Mouse (Mus musculus): ENCODE measurements around the gene Ubtd1. TPM values are rescaled to one million over a fixed set of nuclear protein-coding genes. Genes with fewer than 3 reads are reported as not detected.

The Ubtd1 gene
- polyA plus RNA-seq, 1 experiment from 2014 or later, result 8.0 TPM

DNA sequence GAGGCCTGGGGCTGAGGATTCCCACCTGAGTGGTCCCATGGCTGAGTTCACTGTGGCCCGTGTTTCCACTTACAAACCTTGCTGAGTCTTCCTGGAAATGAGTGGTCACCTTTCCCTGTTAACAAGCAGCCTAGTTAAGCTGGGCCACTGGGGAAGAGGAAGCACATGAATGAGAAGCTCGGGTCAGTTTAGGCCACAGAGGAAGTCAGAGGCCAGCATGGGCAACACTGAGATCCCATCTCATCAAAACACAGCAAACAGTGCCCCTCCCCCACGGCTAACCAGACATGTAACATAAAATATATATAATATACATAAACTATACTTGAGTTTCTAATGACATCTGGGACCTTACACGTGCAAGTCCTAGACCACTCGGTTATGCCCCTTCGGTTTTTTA, 8.2 kb downstream of the Ubtd1 start:
- H3K4me2 ChIP-seq (ENCODE audit: low read length), result no peak overlapping the region
- no peak overlapping the region for H3K9ac ChIP-seq (replicated peaks; ENCODE audit: low read depth, low read length)
- H3K27me3 ChIP-seq (replicated peaks; ENCODE audit: control insufficient read depth, insufficient read depth, low read length), result no peaks in the 10 kb centered on the region
- H3K9me3 ChIP-seq (ENCODE audit: control insufficient read depth, low read length), result no peaks in the 10 kb centered on the region
- H3K36me3 ChIP-seq (ENCODE audit: control insufficient read depth, insufficient read depth), result no peaks in the 10 kb centered on the region
- no peak overlapping the region for H3K4me3 ChIP-seq (replicated peaks; ENCODE audit: low read length)
- WGBS, result 81% methylated on average over 6 of the region's 6 CpGs
- H3K27ac ChIP-seq (ENCODE audit: low read length), result no peak overlapping the region
- no peak for ATAC-seq
- peaks cover 16% of the 10 kb centered on the region; the same call in 1 of the 2 replicates for H3K4me1 ChIP-seq (replicated peaks; ENCODE audit: control insufficient read depth, insufficient read depth, low read length)

DNA sequence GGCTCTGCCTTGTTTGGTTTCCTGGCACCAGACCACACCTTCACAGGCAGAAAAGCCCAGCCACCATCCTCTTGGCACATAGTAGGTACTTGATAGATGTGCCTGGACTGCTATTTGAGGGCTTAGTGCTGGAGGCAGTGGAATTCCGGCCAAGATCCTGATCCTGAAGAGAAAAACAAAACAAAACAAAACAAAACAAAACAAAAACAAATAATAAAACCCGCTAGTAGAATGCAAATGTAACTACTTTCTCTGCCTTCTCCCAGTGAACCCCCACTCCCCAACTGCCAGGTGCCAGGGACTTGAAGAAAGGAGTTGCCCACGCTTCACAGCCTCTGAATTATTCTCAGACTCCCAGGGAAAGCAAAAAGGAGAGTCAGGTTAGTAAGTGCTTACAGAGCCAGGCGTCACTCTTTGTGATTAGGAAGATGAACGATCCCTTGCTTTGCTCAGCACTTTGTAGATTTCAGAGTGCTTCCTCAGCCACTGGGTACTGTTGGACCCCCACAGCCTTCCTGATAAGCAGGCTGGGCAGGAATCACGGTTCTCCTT, 10.4 kb downstream of the Ubtd1 start:
- H3K4me1 ChIP-seq (replicated peaks; ENCODE audit: control insufficient read depth, insufficient read depth, low read length), result peaks cover 16% of the 10 kb centered on the region; the same call in 1 of the 2 replicates
- ATAC-seq, result no peak
- no peak overlapping the region for H3K9ac ChIP-seq (replicated peaks; ENCODE audit: low read depth, low read length)
- no peak overlapping the region for H3K4me2 ChIP-seq (ENCODE audit: low read length)
- 22% methylated on average over 6 of the region's 6 CpGs for WGBS
- no peaks in the 10 kb centered on the region for H3K9me3 ChIP-seq (ENCODE audit: control insufficient read depth, low read length)
- H3K36me3 ChIP-seq (ENCODE audit: control insufficient read depth, insufficient read depth), result no peaks in the 10 kb centered on the region
- no peaks in the 10 kb centered on the region for H3K27me3 ChIP-seq (replicated peaks; ENCODE audit: control insufficient read depth, insufficient read depth, low read length)
- H3K27ac ChIP-seq (ENCODE audit: low read length), result no peak overlapping the region
- H3K4me3 ChIP-seq (replicated peaks; ENCODE audit: low read length), result no peak overlapping the region

DNA sequence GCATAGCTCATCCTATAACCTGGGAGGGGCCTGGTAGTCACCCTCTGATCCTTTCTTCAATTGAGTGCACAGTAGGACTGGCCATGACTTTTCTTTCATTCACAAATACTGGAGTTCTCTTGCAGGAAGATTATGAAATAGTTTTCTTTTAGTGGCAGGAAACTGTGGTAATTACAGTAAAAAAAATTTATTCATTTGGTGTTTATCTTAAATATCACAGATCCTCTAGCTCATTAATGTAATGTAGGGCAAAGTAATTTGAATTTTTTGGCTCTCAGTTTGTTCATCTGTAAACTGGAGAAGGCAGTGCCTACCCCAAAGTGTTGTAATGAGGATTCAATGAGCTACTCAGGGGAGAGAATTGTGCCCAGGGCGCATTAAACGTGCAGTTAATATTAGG, 11.4 kb downstream of the Ubtd1 start:
- no peak overlapping the region for H3K9ac ChIP-seq (replicated peaks; ENCODE audit: low read depth, low read length)
- no peaks in the 10 kb centered on the region for H3K9me3 ChIP-seq (ENCODE audit: control insufficient read depth, low read length)
- no peak overlapping the region for H3K4me2 ChIP-seq (ENCODE audit: low read length)
- H3K36me3 ChIP-seq (ENCODE audit: control insufficient read depth, insufficient read depth), result no peaks in the 10 kb centered on the region
- 59% methylated on average over 2 of the region's 2 CpGs for WGBS
- H3K4me3 ChIP-seq (replicated peaks; ENCODE audit: low read length), result no peak overlapping the region
- no peak overlapping the region for H3K27ac ChIP-seq (ENCODE audit: low read length)
- no peak for ATAC-seq
- H3K4me1 ChIP-seq (replicated peaks; ENCODE audit: control insufficient read depth, insufficient read depth, low read length), result peaks cover 16% of the 10 kb centered on the region; the same call in 1 of the 2 replicates
- H3K27me3 ChIP-seq (replicated peaks; ENCODE audit: control insufficient read depth, insufficient read depth, low read length), result no peaks in the 10 kb centered on the region

DNA sequence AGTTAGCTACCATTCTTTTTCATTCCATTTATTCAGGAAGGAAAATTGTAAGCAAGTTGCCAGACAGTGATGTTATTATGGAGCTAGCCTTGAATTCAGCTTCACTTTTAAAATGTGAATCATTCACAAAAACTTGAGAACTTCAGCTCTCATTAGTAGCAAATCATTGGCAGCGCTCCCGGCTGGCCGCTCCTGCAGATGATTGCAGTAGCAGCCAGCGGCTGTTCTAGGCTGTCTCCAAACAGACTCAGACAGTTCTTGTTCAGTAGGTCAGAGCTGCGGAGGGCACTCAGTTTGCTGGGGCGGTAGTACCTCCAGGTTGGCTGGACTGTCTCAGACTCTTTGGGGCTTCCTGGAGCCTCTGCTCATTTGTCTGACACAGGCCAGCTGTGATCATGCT, 11.9 kb downstream of the Ubtd1 start:
- Histone ChIP-seq H3K4me3 (replicated peaks; ENCODE audit: low read length) (no peak overlapping the region), H3K4me2 (ENCODE audit: low read length) (no peak overlapping the region), H3K27ac (ENCODE audit: low read length) (no peak overlapping the region), H3K27me3 (replicated peaks; ENCODE audit: control insufficient read depth, insufficient read depth, low read length) (no peaks in the 10 kb centered on the region), H3K4me1 (replicated peaks; ENCODE audit: control insufficient read depth, insufficient read depth, low read length) (peaks cover 16% of the 10 kb centered on the region; the same call in 1 of the 2 replicates), H3K9me3 (ENCODE audit: control insufficient read depth, low read length) (no peaks in the 10 kb centered on the region), H3K36me3 (ENCODE audit: control insufficient read depth, insufficient read depth) (no peaks in the 10 kb centered on the region), H3K9ac (replicated peaks; ENCODE audit: low read depth, low read length) (no peak overlapping the region)
- 37% methylated on average over 6 of the region's 6 CpGs for WGBS
- no peak for ATAC-seq

DNA sequence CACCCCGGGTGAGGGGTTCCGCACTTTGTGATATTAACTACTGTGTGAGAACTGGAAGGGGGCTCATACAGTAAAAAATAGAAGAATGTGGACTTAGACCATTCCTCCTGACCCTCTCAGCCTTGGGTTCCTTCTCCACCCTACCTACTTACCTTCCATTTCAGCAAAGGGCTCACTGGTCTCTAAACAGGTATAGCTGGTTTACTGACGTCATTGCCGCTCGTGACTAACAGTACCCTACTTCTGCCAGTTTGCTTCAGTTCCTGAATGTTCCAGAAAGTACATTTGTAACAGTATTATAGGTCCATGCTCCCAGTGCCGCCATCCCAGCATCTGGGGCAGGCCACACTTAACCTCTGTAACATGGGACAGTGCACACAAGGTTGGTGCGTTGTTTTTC, 12.5 kb downstream of the Ubtd1 start:
- H3K4me2 ChIP-seq (ENCODE audit: low read length), result no peak overlapping the region
- no peak overlapping the region for H3K27ac ChIP-seq (ENCODE audit: low read length)
- no peak for ATAC-seq
- H3K9ac ChIP-seq (replicated peaks; ENCODE audit: low read depth, low read length), result no peak overlapping the region
- H3K27me3 ChIP-seq (replicated peaks; ENCODE audit: control insufficient read depth, insufficient read depth, low read length), result no peaks in the 10 kb centered on the region
- H3K4me3 ChIP-seq (replicated peaks; ENCODE audit: low read length), result no peak overlapping the region
- H3K9me3 ChIP-seq (ENCODE audit: control insufficient read depth, low read length), result no peaks in the 10 kb centered on the region
- H3K36me3 ChIP-seq (ENCODE audit: control insufficient read depth, insufficient read depth), result no peaks in the 10 kb centered on the region
- H3K4me1 ChIP-seq (replicated peaks; ENCODE audit: control insufficient read depth, insufficient read depth, low read length), result peaks cover 16% of the 10 kb centered on the region; the same call in 1 of the 2 replicates
- 94% methylated on average over 7 of the region's 7 CpGs for WGBS

DNA sequence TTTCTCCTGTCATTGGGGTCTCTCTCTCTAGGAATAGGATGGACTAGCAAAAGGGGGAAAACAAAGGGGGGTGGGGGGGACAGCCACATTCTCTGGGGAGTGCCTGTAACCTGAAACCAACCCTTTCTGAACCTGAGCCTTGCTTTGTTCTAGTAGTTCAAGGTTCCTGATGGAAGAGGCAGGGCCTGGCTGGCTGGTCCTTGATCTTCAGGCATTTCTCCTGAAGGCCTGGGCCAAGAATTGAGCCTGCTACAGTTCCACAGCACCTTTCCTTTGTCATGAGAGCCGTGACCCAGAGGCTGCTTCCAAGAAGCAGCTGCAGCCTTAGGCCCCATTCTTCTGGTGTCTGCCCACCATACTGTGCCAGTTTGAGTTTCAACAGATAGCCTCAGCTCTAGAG, 13.9 kb downstream of the Ubtd1 start:
- no peak overlapping the region for H3K9ac ChIP-seq (replicated peaks; ENCODE audit: low read depth, low read length)
- no peak overlapping the region for H3K4me3 ChIP-seq (replicated peaks; ENCODE audit: low read length)
- no peaks in the 10 kb centered on the region for H3K36me3 ChIP-seq (ENCODE audit: control insufficient read depth, insufficient read depth)
- H3K27me3 ChIP-seq (replicated peaks; ENCODE audit: control insufficient read depth, insufficient read depth, low read length), result no peaks in the 10 kb centered on the region
- no peaks in the 10 kb centered on the region for H3K9me3 ChIP-seq (ENCODE audit: control insufficient read depth, low read length)
- no peak for ATAC-seq
- no peak overlapping the region for H3K4me2 ChIP-seq (ENCODE audit: low read length)
- peaks cover 16% of the 10 kb centered on the region; the same call in 1 of the 2 replicates for H3K4me1 ChIP-seq (replicated peaks; ENCODE audit: control insufficient read depth, insufficient read depth, low read length)
- no peak overlapping the region for H3K27ac ChIP-seq (ENCODE audit: low read length)
- 46% methylated on average over 1 of the region's 1 CpGs for WGBS

DNA sequence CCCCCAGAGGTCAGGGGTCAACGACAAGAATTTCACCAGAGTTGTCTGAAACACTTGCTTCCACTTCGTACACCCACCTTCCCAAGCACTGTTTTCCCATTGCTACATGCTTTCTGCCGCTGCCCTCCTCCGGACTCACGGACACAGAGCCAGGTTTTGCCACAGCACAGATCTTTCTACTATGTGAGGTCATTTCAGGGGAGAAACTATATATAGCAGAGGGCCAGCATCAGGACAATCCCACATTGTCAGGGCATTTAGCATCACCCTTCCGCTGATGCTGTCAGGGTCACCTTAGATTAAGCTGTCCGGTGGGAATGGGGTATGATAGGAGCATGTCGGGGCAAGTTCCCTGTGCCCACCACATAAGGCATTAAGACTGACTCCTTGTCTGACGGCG, 15.5 kb downstream of the Ubtd1 start:
- WGBS, result 93% methylated on average over 10 of the region's 10 CpGs
- Histone ChIP-seq H3K36me3 (ENCODE audit: control insufficient read depth, insufficient read depth) (no peaks in the 10 kb centered on the region), H3K27ac (ENCODE audit: low read length) (no peak overlapping the region), H3K4me3 (replicated peaks; ENCODE audit: low read length) (no peak overlapping the region), H3K4me2 (ENCODE audit: low read length) (no peak overlapping the region), H3K4me1 (replicated peaks; ENCODE audit: control insufficient read depth, insufficient read depth, low read length) (peaks cover 12% of the 10 kb centered on the region; the same call in 1 of the 2 replicates), H3K9ac (replicated peaks; ENCODE audit: low read depth, low read length) (no peak overlapping the region), H3K9me3 (ENCODE audit: control insufficient read depth, low read length) (no peaks in the 10 kb centered on the region), H3K27me3 (replicated peaks; ENCODE audit: control insufficient read depth, insufficient read depth, low read length) (no peaks in the 10 kb centered on the region)
- ATAC-seq, result no peak

DNA sequence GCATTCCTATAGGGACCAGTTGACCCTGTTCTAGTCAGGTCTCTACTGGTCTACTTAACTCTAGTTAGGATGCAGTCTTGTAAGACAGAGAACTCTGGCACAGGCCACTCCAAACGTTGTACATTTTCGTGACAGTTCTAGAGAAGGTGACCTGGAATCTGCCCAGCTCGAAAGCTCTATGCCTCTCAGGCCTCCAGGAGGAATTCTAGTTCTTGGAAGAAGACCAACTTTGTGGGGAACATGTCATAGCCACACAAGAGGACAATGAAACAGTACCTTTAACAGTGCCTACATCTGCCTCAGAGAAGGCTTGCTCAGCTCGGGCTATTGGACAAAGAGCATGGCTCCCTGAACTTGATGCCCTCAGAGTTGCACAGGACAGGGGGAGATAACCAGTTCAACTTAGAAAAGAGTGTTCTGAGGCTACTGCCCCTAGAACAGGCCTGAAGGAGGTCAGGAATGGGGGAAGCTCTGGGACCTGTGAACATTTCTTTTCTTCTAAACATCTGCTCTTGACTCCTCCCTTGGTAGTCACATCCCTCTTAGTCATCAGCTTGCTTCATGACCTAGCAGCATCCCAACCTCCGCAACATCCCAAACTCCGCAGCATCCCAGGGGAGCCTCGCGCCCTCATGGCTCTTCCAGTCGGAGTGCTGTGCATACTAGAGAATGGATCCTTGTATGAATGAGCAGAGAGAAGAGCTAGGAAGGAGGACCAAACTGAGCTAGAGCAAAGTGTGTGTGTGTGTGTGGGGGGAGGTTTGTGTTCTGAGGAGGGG, 17.4 kb downstream of the Ubtd1 start:
- Histone ChIP-seq H3K9ac (replicated peaks; ENCODE audit: low read depth, low read length) (no peak overlapping the region), H3K4me3 (replicated peaks; ENCODE audit: low read length) (no peak overlapping the region), H3K4me2 (ENCODE audit: low read length) (no peak overlapping the region), H3K9me3 (ENCODE audit: control insufficient read depth, low read length) (no peaks in the 10 kb centered on the region), H3K4me1 (replicated peaks; ENCODE audit: control insufficient read depth, insufficient read depth, low read length) (no peaks in the 10 kb centered on the region; the same call in 1 of the 2 replicates), H3K36me3 (ENCODE audit: control insufficient read depth, insufficient read depth) (no peaks in the 10 kb centered on the region), H3K27me3 (replicated peaks; ENCODE audit: control insufficient read depth, insufficient read depth, low read length) (no peaks in the 10 kb centered on the region), H3K27ac (ENCODE audit: low read length) (no peak overlapping the region)
- WGBS, result 88% methylated on average over 9 of the region's 9 CpGs
- no peak for ATAC-seq

DNA sequence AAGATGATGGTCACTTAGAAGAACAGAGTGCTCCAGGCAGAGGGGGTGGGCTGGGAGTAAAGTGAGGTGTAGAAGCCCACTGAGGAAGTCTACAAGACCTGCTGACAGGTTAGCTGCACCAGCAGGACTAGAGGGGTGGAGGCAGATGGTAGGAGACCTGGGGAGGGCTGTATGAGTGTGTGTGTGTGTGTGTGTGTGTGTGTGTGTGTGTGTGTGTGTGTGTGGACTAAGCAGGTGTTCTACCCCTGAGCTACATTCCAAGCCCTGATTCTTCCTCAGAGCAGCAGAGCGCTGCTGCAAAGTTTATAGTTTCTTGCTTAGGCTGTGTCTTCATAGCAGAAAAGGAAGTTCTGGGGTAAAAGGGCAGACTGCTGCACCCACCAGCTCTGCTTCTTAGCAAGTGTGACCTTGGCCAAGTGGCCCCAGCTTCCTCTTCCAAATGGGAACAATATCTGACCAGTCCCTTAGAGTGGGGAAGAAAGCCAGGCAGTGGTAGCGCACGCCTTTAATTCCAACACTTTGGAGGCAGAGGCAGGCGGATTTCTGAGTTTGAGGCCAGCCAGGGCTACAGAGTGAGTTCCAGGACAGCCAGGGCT, 18.2 kb downstream of the Ubtd1 start:
- H3K27ac ChIP-seq (ENCODE audit: low read length), result no peak overlapping the region
- no peaks in the 10 kb centered on the region for H3K4me1 ChIP-seq (replicated peaks; ENCODE audit: control insufficient read depth, insufficient read depth, low read length)
- no peaks in the 10 kb centered on the region for H3K27me3 ChIP-seq (replicated peaks; ENCODE audit: control insufficient read depth, insufficient read depth, low read length)
- 89% methylated on average over 4 of the region's 4 CpGs for WGBS
- no peaks in the 10 kb centered on the region for H3K36me3 ChIP-seq (ENCODE audit: control insufficient read depth, insufficient read depth)
- ATAC-seq, result no peak
- no peaks in the 10 kb centered on the region for H3K9me3 ChIP-seq (ENCODE audit: control insufficient read depth, low read length)
- no peak overlapping the region for H3K4me2 ChIP-seq (ENCODE audit: low read length)
- no peak overlapping the region for H3K4me3 ChIP-seq (replicated peaks; ENCODE audit: low read length)
- H3K9ac ChIP-seq (replicated peaks; ENCODE audit: low read depth, low read length), result no peak overlapping the region
